Mouse (Mus musculus) layer of hippocampus, adult 2 months (tissue): ENCODE results near the gene Obscn. TPM values are rescaled to one million over a fixed set of nuclear protein-coding genes. Genes with fewer than 3 reads are reported as not detected.

Source experiments
- DNase-seq, 2 experiments: peaks; one replicate each; pipeline ENCODE4 v3.0.0; 2022; ENCODE audit warnings: low spot score in 2 of 2
- H3K27ac ChIP-seq: fragments of 200-600 bp; 2 replicates; pipeline ENCODE4 v1.8.1; 2022
- H3K4me3 ChIP-seq: fragments of 200-600 bp; 2 replicates; pipeline ENCODE4 v1.8.1; 2022; ENCODE audit warnings: mild to moderate bottlenecking
- CTCF ChIP-seq: fragments of 200-600 bp; conservative IDR thresholded peaks from 2 replicates; pipeline ENCODE4 v1.8.1; 2022; ENCODE audit warnings: antibody characterized with exemption, mild to moderate bottlenecking, moderate library complexity
- total RNA-seq, 2 experiments: library from RNA; stranded (reverse); gene quantifications; 2 replicates each; pipeline ENCODE4 v1.2.3; 2021

Gene Obscn
- total RNA-seq, 2 experiments from 2014 or later, result 1.2 to 1.5 TPM

- Histone ChIP-seq H3K4me3 (peak overlapping the region; percentile 56), H3K27ac (peak overlapping the region; percentile 99)
- DNase-seq, result peak in 1 of 2 experiments; percentile 8
- no peak for TF ChIP-seq CTCF
These were observed 26.4 kb upstream of the Obscn start for GRCm38 (mm10) chr11:59162443-59163254.

DNA sequence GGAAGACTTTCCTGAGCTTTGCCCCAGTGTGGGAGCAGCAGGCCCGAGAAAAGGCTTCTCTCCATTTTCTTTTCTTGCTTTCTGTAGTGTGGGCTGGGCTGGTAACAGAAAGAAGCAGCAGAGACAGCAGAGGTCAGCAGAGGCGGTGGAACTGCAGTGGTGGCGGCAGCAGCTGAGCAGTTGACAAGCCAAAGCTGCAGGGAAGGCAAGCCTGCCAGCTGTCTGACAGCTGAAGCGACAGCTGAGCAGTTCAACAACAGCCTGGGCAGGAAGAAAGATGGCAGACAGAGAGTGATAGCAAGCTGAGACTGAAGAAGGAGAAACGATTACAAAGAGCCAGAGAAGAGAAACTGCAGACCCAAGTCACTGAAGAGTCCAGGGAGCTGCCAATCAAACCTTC lies 25.2 kb upstream of the Obscn start:
- 0 out of 2 replicates have a peak, but pooled peaks have one; percentile 29 for TF ChIP-seq CTCF
- H3K4me3 ChIP-seq, result no peak overlapping the region
- no peak for DNase-seq
- H3K27ac ChIP-seq, result peak overlapping the region; percentile 99; the same call in 1 of the 2 replicates

DNA sequence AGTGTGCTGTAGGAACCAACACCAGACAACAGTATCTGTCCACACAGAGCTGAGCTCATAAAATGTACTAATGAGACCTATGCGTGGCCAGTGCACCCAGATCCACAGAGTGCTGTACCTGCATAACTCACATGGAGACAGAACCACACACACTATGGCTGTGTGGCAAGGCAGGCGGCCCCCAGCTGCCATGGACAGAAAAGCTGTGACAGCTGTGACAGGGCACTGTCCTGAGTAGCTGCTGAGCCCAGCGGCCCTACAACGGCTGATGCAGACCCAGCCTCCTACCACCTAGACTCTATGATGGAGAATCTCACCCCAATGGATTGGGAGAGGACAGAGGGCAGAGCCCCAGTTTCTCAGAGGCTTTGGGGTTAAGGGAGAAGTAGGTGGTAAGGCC lies 23.4 kb upstream of the Obscn start:
- no peak overlapping the region for H3K27ac ChIP-seq
- no peak for DNase-seq
- TF ChIP-seq CTCF, result no peak
- H3K4me3 ChIP-seq, result no peak overlapping the region

DNA sequence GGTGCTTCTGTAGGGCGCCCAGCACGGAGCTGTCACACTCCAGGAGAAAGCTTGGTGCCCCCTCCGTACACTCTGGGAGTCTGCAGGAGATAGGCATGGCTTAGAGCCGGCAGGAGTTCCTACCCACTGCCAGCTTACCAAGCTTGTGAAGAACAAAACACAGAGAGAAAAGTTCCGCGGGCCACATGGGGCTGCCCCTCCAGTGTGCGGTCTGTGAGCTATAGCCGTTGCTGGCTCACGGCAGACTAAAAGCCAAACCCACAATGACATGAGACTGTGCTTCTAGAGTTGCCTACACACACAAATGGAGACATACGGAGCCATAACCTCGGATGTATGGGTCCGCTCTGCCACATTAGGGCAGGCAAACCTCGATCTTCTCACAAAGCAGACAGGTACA lies 22.9 kb upstream of the Obscn start:
- no peak overlapping the region for H3K4me3 ChIP-seq
- no peak for TF ChIP-seq CTCF
- no peak for DNase-seq
- H3K27ac ChIP-seq, result no peak overlapping the region

GRCm38 (mm10) chr11:59155900-59156299 lies 19.7 kb upstream of the Obscn start:
- TF ChIP-seq CTCF, result no peak
- no peak for DNase-seq
- no peak overlapping the region for H3K27ac ChIP-seq
- H3K4me3 ChIP-seq, result no peak overlapping the region

- Histone ChIP-seq H3K4me3 (no peak overlapping the region), H3K27ac (no peak overlapping the region)
- DNase-seq, result no peak
- TF ChIP-seq CTCF, result no peak
These were observed 18.0 kb upstream of the Obscn start for GRCm38 (mm10) chr11:59154220-59154619.

- peak; percentile 54 for TF ChIP-seq CTCF
- no peak overlapping the region for H3K27ac ChIP-seq
- no peak overlapping the region for H3K4me3 ChIP-seq
- no peak for DNase-seq
These were observed 15.5 kb upstream of the Obscn start for GRCm38 (mm10) chr11:59151729-59152128.

DNA sequence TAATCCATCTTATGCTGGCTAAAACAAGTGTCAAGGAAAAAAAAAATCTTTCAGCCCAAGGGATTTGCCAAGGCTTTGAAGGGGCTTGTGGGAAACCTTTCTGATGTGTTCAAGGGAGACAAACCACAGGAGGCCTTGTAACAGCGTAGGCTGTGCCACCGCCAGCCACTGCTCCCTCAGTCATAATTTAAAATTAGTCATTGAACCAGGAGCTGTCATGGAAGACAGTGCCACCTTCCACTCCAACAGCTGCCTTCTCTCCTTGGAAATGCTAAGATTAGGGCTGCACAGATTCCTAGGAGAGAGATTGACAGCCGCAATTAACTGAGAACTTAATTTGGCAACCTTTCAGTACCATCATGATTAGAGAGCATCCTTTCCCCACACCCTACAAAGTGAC lies 13.1 kb upstream of the Obscn start:
- TF ChIP-seq CTCF, result no peak
- Histone ChIP-seq H3K27ac (no peak overlapping the region), H3K4me3 (no peak overlapping the region)
- DNase-seq, result no peak

GRCm38 (mm10) chr11:59142962-59143361 lies 6.8 kb upstream of the Obscn start:
- no peak for DNase-seq
- no peak overlapping the region for H3K4me3 ChIP-seq
- no peak overlapping the region for H3K27ac ChIP-seq
- no peak for TF ChIP-seq CTCF

DNA sequence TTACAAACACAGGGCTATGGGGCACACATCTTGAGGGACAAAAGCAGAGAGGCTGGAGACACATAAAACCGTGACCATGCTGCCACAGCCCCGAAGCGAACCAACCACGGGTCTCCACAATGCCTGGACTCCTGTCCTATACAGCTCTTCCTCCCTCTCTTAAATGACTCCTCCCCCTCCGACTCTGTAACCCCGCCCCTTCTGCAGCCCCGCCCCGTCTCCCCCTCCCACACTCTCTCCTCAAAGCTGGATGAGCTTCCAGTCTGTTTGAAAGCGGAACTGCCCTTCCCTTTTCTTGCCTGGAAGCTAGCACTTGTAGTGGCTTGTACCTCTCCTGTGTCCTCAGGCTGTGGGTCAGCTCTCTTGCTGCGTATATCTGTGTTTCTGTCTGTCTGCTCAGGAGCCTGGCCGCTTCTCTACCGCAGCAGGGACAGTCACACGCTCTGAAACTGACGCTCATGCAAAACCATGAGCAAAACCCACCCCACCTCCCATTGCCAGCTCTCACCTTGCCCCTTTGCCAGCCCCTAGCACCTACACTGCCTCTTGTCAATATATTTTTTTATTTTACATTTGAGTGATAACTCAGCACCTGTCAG lies 5.7 kb upstream of the Obscn start:
- DNase-seq, result no peak
- TF ChIP-seq CTCF, result no peak
- no peak overlapping the region for H3K27ac ChIP-seq
- H3K4me3 ChIP-seq, result no peak overlapping the region

GRCm38 (mm10) chr11:59138537-59139486 lies 2.6 kb upstream of the Obscn start:
- no peak overlapping the region for H3K27ac ChIP-seq
- DNase-seq, result no peak
- no peak for TF ChIP-seq CTCF
- no peak overlapping the region for H3K4me3 ChIP-seq

DNA sequence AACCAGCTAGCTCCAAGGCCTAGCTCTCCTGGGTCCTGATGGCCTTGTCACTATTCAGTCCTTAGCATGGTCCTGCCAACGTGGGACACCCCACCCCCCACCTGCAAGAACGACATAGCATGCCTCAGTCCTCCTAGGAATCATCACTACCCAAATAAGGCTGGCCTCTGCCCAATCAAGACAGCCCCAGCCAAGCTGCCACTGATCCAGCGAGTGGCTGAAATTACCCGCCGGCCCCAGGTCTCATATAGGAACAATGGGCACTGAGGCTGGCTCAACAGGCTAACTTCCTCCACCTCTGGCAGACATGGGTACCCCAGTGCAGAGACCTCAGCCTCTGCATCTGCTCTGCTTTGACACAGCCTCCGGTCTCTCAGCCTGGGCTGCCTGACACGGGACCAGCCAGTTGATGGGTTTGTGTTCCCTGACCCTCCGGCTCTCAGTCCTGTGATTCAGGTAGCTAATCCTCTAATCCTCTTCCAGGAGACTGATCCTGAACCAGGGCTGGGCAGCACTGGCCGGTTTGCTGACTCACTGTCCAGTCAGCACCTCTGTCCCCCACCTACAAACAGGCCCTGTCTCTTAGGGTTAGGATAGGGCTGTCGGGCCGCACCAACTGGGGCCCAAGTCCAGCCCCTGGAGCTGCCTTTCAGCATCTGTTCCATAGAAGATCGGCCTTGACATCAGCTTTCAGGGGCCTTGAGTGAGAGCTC lies 948 bp upstream of the Obscn start:
- Histone ChIP-seq H3K4me3 (no peak overlapping the region), H3K27ac (no peak overlapping the region)
- no peak for DNase-seq
- TF ChIP-seq CTCF, result no peak
